Mouse (Mus musculus) E14TG2a.4 (cell line): ENCODE measurements around the gene Tgm2.

Source experiments
- CTCF ChIP-seq: conservative IDR thresholded peaks from 2 replicates; pipeline ENCODE4 v1.5.1; 2014; ENCODE audit warnings: low read length
- NANOG ChIP-seq: IDR thresholded peaks from 2 replicates; pipeline ENCODE4 v1.6.1; 2014; ENCODE audit warnings: borderline replicate concordance, low read length, mixed read lengths

GRCm38 (mm10) chr2:158155101-158155500 is 8.9 kb upstream of the Tgm2 start:
- TF ChIP-seq CTCF (no peak), NANOG (no peak)
